Mouse (Mus musculus) frontal cortex, postnatal 36 days (tissue): ENCODE data around the gene Mybph.

Experiments
- DNase-seq, 2 experiments: peaks; one replicate each; pipeline ENCODE4 v3.0.0; 2022; ENCODE audit warnings: low spot score in 2 of 2

Gene Mybph

DNA sequence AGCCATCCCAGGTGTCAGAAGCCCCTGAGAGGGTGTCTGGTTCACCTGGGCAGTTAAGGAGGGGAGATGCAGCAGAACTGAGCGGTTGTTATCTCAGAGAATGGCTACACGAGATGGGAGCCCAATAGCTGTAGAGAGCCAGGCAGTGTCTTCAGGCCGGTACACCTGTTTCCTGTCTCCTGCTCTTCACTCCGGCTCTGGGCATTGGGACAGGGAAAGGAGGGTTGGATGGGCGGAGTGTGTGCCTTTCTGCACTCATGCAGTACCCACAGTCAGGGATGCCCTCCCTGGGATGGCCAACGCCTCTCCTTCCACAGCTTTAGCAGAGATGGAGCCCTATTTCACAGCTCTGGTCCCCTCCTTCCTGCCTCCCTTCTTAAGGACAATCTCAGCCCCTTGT lies 17.8 kb downstream of the Mybph start:
- DNase-seq: no peak

DNA sequence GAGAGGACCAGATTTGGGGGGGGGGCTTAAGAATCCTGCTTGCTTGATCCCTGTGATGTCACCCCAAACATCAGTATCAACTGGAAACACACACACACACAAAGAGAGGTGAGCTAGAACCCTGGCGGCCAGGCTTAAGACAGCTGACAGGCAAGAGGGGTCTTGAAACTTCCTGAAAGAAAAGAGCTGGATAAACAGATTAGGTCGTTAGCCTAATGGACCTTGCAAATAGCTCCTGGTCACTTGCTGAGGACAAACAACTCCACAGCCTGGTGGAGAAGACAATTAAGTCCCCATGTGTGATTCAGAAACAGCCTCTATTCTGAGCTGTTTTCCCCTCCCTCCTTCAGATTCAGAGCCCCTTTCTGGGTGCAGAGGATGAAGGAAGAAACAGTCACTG lies 18.4 kb downstream of the Mybph start:
- no peak for DNase-seq

DNA sequence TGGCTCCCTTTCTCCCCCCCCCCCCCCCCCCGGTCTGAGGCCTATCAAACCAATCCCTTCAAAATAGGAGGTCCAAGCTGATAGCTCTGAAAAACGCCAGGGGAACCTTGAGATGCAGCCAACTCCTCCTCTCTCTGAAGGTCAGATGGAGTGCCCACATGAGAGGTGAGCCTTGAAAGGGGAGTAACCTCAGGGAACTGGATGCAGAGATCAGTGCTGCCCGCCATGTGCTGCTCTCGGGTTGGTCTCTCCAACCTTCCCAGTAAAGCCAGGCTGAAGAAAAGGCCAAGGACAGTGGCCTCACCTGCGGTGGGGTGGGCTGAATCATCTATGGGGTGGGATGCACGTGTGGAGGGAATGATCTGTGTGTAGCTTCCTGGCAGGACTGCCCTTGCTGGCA lies 19.1 kb downstream of the Mybph start:
- DNase-seq: no peak

DNA sequence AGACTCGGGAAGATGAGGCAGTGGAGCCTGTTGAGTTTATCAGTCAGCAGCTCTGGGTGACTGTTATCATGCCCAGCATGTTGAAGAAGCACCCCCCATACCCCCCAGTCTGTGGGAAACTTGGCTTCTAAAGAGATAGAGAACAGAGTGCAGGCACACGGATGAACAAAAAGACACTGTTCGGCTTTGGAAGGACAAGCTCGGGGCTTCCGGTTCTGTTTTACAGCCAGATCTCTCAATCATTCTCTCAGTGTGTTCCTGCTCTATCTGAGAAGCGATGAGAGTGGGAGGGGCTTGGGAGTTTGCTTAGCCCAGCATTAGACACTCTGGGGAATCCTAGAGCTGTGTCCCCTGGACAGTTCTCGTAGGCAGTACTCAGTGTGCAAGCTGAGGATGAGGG lies 20.2 kb downstream of the Mybph start:
- DNase-seq: no peak

DNA sequence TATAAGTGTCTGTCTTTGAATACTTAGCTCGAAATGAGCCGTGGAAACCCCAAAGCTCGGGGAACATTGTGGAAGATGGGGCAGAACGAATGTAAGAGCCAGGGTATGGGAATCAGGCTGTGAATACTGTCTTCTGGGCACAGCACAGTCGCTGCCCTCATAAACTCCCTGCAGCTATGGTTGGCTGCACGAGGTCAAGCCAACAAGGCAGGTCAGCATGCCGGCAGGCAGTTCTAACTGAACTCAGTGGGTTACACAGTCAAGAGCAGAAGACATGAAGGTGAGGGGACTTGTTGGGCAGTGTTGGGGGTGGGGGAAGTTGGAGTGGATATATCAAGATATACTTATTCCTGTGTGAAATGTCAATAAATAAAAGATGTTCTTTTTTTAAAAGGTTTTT lies 21.8 kb downstream of the Mybph start:
- DNase-seq: no peak

DNA sequence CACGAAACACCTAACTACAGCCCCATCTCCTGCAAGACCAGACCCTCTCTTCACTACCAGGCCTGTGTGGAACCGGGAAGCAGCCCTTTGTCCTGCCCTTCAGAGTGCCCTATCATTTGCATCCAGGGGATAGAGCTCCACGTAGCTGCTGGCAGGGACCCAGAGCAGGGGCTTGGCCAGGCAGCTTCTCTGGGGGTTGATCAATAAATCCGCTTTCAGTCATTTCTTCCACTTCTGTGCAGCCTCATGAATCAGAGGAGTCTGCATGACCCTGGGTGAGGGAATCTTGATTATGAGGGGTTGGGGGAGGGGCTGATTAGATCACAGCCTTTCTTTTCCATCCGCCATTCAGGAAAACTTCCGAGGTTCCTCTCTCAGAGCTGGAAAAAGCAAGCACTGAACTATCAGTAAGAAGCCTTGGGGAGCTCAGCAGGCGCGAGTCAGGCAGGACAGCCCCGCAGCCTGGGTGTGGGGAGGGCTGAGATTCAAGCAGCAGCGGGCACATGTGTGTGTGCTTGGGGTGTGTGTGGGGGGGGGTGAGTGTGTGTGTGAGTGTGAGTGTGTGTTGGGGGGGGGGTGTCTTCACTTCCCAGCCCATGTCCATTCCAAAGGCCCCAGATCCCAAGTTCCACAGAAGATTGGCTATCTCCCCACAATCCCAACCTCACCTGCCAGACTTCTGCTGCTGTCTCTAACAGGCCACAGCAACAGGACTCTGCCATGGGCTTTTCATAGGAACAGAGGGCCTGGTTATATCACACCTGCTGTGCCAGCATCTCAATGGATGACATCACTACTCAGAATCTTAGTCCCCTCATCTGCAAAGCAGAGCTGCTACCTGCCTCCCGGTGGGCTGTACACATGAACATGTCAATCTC lies 22.7 kb downstream of the Mybph start:
- no peak for DNase-seq

DNA sequence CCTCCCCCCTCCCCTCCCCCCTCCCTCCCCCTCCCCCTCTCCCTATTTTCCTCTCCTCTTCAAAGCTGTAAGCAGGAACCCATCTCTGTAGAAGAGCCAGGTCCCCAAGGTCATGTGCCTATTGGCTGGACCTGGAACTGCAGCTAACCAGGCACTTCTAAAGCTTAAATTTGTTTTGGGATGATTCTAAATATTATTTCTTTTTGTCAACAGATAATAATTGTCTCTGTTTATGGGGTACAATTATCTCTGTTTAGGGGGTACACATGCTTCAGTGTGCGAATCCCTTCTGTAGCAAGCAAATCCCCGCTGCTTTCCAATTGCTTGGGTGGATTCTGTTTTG lies 23.4 kb downstream of the Mybph start:
- DNase-seq: no peak

DNA sequence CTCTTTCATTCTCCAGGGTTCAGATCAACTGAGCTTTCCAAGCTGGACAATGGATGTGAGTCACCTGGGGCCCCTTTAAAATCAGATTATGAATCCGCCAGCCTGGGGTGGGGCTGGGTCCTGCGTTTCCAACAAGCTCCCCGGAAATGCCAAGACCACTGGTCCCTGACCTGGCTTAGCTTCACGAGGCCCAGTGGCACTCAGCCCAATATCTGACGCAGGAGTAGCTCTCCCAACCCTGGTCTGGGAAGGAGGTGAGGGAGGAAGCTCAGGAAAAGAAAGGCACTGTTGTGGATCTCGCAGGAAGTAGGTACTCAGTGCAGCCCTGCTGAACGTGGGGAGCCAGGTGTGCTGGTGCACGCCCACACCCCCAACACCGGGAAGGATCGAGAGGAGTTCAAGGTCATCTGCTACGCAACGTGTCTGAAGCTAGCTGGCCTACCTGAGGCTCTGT lies 23.8 kb downstream of the Mybph start:
- DNase-seq: no peak

DNA sequence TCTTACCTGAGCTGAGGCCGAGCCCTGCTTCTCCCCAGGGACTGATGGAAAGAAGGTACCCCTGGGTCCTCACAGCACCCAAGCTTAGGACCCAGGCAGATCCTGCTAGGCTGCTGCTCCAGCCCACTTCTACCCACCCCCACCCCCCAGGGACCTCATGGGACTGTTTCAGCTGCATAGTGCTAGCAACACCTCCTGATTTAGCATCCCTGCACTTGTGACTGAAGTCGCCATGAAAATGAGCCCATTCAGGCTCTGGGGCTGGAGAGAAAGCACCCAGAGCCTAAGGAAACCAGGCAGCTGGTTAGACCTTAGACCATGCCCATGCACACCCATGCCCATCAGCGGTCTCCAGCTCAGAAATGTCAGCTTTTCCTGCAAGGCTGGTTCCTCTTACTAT lies 24.7 kb downstream of the Mybph start:
- DNase-seq: no peak

DNA sequence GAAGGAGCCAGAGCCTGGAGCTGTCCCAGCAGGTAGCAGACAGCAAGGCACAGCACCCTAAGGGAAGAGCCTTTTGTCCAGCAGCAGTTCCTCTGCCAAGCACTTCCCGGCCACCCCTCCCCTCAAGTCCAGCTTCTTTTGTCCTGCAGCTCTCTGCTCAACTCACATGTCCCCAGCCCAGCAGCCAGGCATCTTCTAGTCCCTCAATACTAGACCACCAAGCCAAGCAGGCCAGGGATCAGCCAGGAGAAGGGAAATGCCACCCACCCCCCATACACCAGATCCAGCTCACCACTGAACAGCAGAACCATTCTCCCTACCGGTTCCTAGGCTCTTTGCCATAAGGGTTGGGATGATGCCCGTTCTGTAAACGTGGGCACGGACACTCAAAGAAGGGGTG lies 26.4 kb downstream of the Mybph start:
- no peak for DNase-seq

DNA sequence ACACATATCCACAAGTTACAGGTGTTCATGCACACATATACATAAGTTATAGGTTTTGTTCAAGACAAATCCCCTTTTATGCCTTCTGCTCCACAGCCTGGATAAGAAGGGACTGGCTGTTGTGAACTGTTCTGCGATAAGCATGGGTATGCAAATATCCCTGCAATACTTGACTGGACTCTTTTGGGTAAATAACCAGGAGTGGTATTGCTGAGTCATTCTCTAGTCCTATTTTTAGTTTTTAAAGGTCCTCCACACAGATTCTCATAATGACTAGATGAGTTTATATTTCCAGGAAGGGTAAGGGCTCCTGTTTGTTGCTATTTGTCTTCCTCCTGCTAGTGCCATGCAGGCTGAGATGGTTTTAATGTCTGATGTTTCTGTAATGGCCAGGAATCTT lies 27.9 kb downstream of the Mybph start:
- DNase-seq: no peak

DNA sequence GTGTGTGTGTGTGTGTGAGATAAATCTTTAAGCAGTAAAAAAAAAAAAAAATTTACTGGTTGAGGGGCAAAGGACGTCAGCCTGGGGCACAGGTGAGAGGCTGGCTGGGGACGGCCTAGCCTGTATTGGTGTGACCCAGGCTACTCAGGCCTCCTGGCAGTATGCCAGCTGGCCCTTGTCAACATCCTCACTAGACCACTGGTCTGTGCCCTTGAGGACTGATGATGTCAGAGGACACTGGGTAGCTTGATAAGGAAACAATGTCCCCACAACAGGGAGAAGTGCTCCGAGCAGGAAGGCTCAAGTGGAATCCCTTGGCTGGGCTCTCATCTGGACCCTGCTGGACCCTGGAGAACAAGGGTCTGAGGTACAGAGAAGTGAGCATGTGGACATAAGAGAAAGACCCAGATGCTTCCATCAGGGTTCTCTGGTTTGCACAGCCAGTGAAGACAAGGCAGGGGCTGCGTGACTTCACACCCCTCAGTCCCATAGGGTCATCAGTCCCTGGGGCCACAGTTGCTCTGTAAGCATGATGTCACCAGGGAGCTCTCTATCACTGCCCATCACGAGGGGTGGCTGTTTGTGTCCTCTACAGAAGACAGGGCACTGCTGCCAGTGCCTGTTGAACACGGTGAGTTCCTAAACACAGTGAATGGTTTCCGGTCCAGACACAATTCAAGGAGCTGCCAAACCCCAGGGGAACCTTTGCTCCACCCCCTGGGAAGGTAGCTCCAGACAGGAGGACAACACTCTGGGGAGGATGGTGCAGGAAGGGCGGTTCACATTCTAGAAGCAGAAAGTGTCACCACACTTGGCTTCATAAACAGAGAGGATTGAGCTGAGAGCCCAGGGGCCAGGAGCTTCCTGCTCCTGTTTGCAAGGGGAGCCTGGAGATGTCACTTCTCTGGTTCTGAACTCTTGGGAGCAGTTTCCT lies 29.1 kb downstream of the Mybph start:
- DNase-seq: no peak

DNA sequence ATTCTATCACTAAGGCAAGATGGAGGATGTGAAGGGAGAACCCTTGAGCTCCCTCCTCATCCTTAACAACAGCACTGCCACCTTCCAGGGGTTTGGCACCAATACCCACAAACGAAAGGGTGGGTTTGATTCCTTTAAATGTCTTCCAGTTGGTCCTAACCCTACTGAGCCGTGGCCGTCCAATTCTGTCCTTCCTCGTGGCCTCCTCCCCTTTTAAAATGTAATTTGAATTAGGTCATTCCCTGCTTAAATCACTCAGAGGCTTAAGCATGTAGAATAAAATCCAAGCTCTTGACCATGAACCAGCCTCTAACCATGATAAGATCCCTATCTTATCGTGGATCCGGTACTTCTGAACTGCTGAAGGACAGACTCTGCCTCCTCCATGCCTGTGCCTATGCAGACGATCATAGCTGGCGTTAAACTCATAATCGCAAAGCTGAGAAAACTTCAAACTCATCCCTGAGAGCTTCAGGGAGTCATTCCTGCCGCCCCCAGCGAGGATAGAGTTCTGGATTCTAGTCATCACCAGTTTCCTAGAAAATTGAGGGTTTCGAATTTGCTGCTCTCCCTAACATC lies 31.5 kb downstream of the Mybph start:
- DNase-seq: no peak

DNA sequence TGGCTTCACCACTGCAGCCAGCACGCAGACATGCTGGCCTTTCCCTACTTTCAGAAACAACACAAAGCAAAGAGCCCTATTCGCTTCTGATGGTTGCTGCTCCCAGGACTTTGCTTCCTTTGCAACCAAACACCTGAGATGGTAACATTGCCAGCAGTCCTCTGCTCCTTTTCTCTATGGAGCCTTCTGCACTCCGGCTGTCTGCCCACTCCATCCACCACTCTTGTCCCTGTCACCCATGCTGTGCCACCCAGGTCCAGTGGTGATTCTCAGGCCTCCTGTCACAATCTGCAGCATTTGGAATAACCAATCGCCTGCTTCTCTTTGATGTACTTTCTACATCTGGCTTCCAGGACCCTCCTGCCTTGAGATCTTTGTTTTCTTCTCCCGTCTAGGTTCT lies 32.1 kb downstream of the Mybph start:
- no peak for DNase-seq

DNA sequence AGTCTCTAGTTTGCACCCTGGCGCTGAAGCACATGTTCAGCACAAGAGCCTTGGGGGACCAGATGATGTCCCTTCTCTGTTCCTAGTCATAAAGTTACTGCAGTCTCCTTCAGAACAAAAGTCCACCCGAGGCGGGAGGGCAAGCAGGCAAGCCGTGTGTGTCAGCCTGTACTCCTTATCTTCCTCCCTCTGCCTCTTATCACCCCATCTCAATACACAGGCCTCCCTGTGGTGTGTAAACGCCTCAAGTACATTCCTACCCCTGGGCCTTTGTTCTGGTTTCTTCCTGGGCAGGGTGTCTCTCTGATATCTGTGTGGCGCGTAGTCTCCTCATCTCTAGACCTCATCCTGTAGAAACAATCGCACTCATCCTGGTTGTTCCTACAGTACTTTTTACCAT lies 33.5 kb downstream of the Mybph start:
- DNase-seq: no peak

DNA sequence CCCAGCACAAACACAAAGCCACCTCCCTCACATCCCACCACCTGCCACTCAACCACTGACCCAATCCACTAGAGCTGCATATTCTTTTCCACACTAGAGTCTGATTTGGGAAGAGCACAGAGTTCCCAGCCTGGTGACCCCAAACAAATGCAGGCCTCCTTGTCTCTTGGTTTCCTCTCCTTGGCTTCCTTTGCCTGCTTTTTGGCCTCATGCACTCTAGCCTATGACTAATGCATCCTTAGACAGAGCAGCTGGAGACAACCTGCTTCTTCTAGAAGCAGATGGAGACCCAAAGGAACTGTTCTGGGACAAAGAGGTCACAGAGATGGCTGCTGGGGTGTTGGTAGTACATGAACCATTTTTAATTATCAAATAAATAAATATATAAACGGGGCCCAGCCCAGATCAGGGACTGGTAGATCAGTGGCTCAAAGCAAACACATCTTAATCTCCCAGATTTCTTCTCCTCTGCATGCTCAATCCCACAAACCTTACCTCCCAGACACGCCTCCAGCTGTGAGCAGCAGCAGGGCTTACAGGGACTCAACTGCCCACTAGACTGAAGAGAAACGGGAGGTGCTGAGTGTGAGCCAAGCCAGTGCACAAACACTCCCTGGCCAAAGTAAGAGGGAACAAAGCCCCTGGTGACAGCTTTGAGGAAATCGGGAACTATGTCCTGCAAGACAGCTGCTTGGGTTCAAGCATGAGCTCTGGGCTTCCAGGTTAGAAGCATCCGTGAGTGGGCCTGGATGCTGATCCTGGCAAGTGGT lies 36.7 kb downstream of the Mybph start:
- no peak for DNase-seq

DNA sequence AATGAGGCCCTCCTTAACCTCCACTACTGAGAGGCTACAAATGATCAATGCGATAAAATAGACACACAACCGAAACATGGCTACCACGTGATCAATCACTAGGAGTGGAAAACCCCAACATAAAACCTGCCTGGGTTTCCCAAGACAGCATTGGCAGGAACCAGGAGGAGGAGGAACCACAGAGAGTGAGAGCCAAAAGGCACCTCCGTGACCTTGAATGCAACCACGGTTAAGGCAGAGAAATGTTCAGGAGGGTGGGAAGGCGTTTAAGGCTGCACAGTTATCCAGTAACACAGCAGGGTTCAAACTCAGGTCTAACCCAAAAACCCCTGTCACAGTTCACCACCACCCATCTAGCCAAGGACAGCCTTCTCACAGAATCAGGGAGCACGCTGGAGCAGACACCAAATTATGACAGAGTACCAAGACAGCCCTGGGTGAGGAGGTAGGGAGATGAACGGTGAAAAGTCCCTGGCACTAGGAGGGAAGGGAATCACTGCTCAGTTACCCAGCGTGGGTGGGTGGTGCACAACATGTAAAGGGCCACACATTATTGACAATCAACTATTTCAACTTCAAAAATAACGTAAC lies 37.5 kb downstream of the Mybph start:
- DNase-seq: no peak

DNA sequence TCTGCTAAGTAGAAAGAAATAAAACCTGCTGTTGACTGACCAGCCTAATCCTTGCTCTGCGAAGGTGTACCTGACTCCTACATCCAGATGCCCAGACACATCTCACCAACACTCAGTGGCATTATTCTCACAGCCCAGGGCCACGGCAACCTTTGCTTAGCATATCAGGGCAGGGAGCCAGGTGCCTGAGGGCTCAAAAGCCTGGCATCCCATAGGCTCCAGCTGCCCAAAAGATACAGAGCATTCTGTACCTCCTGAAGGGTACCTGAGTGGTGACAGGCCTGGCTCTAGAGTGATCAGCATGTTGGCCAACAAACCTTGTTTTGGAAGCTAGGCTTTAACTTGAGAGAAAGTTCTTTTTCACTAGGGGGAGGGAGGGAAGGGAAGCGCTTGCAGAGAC lies 38.0 kb downstream of the Mybph start:
- DNase-seq: no peak

DNA sequence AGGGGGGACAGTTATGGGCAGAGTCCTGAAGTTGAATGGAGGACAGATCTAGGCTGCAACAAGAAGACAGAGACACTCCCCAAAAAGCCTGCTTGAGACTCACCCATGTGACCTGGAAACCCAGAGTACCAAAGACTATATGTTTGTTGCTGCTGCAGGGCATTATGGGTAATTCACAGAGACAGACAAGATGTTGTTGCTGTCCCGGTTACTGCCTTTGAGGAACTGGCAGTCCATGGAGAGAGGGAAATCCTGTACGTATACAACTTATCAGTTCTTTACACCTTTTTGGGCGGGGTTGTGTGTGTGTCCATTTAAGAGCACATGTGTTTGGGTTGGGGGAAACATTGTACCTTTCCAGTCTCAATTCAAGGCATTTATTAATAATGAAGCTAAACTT lies 38.4 kb downstream of the Mybph start:
- DNase-seq: no peak

DNA sequence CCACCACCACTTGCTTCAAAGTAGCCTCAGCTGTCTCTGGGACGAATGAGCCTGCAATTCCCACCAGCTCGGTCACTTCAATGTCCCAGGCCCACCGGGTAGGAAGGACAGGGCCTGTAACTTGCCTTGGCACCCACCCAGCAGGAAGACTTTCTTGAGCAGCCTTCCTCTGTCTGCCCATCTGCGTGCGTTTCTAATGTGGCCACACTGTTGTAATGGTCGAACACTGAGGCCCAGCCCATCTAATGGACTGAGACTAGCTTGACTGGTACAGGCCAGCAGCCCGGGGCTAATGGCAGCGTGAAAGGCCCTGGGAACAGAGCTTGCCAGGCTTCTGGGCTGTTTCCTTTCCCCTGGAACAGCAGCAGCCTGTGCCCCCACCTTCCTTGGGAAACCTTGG lies 39.1 kb downstream of the Mybph start:
- no peak for DNase-seq

DNA sequence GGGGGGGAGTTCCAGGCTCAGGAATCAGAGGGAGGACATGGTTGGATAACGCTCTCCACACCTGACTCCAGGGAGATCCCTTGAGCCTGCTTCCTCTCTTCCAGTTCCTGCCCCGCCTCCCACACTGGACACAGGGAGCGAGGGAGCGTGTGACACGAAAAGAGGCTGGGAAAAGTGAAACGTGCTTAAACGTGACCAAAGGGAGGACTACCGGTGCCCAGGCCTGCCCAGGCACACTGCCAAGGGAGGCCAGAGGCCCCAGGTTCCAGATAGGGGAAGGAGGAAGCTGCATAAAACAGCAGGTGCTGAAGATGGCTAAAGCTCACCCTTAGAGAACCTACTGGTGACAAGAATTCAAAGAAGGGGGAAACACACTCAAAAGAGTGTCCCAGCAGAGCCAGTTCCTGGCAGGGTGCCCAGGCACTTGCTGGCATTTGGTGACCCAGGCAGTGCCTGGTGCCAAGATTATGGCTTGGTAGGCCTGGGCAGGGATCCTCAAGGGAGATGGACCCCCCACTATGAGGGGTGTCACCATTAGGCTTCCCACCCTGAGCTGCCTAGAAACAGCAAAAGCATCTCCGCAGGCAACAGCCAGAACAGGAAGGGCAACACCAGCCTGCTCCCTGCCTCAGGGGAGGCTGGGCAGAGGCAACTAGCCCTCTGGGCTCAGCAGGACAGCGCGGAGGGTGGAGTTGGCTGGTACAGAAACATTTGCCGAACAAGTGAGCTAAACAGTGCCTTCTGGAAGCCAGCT lies 39.7 kb downstream of the Mybph start:
- peak; percentile 63 to 81 for DNase-seq
